Mouse (Mus musculus): ENCODE data around the gene Tysnd1.

GRCm38 (mm10) chr10:61647790-61648736 is 47.3 kb upstream of the Tysnd1 start, which contains the start of gene Ppa1:
- TF ChIP-seq TAL1 (IDR thresholded peaks at IDR 0.05; ENCODE audit: low read length): no peak
- no peak for TF ChIP-seq GATA1 (IDR thresholded peaks at IDR 0.05; ENCODE audit: low read length)

Measured in erythroblast, embryonic 14.5 days (primary cell).